21 mouse cellular contexts compared by ENCODE assay signal in genomic region chr11:89403436-89403835, GRCm38 (mm10).
DNase-seq lines count a peak whose midpoint lies in the region; ATAC-seq and TF ChIP-seq lines count a peak whose summit lies in the region.
"Had no signal": no experiment of that assay in that cellular context is flagged by ENCODE, and none has a peak within 500 bp of the region (broad histone marks: within the 10 kb centered on the region; RNA-seq: fewer than 3 reads in every experiment).

No protein-coding gene starts in this region.

- H3K4me1 ChIP-seq in intestine, embryonic 14.5 days (replicated peaks; ENCODE audit: control insufficient read depth, insufficient read depth, low read length) = no peaks in the 10 kb centered on the region
- H3K4me1 ChIP-seq in intestine, embryonic 15.5 days (replicated peaks) = no peaks in the 10 kb centered on the region
- 0 out of 2 replicates have a peak, but pooled peaks cover 3% of the 10 kb centered on the region for H3K4me1 ChIP-seq in testis, adult 2 months (ENCODE audit: control insufficient read depth, insufficient read depth, low read length)

- no peaks in the 10 kb centered on the region for H3K36me3 ChIP-seq in intestine, embryonic 14.5 days (ENCODE audit: control insufficient read depth, insufficient read depth, low read length)
- H3K36me3 ChIP-seq in intestine, embryonic 15.5 days = no peaks in the 10 kb centered on the region
- H3K36me3 ChIP-seq in testis, adult 2 months (ENCODE audit: control insufficient read depth, insufficient read depth, low read length) = no peaks in the 10 kb centered on the region
- H3K36me3 ChIP-seq: G1E had no signal

- WGBS in intestine, embryonic 14.5 days = 94% methylated on average over 14 of the region's 14 CpGs
- WGBS in intestine, embryonic 15.5 days = 91% methylated on average over 14 of the region's 14 CpGs

- no peak for ATAC-seq in intestine, embryonic 14.5 days (replicated peaks; ENCODE audit: low FRiP score, low TSS enrichment, low read depth)
- no peak for ATAC-seq in intestine, embryonic 15.5 days
- ATAC-seq: activated CD4-positive, CD25-positive, alpha-beta regulatory T cell, adult 4 months; CD4-positive, CD25-positive, alpha-beta regulatory T cell, adult 4 months; Patski had no signal

- H3K27me3 ChIP-seq in intestine, embryonic 14.5 days (replicated peaks; ENCODE audit: control insufficient read depth, insufficient read depth, low read length) = no peaks in the 10 kb centered on the region
- H3K27me3 ChIP-seq in intestine, embryonic 15.5 days (replicated peaks) = no peaks in the 10 kb centered on the region
- no peaks in the 10 kb centered on the region for H3K27me3 ChIP-seq in testis, adult 2 months (ENCODE audit: control insufficient read depth, insufficient read depth, low read length)

- peak; percentile 61 for DNase-seq in heart, adult 11 months
- DNase-seq in heart, adult 8-10 months (ENCODE audit: low spot score) = no peak
- DNase-seq in intestine, embryonic 14.5 days (ENCODE audit: low spot score) = peak; percentile 25
- DNase-seq in testis, postnatal 10 days (ENCODE audit: low spot score) = no peak
- DNase-seq in testis, postnatal 14 days (ENCODE audit: low spot score) = peak; percentile 22
- no peak for DNase-seq in thymus, postnatal 36 days
- DNase-seq: adrenal gland, adult 2 months; adrenal gland, adult 8-10 months; adrenal gland, postnatal 10 days; adrenal gland, postnatal 14 days; adrenal gland, postnatal 25 days; adrenal gland, postnatal 36 days; B cell, adult 2 months; cerebellum, adult 11 months; cerebellum, adult 11-12 months had no signal

- H3K4me2 ChIP-seq in intestine, embryonic 14.5 days (ENCODE audit: low read length) = no peak overlapping the region
- no peak overlapping the region for H3K4me2 ChIP-seq in intestine, embryonic 15.5 days (replicated peaks)

- H3K4me3 ChIP-seq in intestine, embryonic 14.5 days (ENCODE audit: low read depth, low read length) = no peak overlapping the region
- no peak overlapping the region for H3K4me3 ChIP-seq in intestine, embryonic 15.5 days (replicated peaks)
- peak overlapping the region; percentile 83 for H3K4me3 ChIP-seq in testis, adult 2 months (ENCODE audit: control insufficient read depth, low read depth, low read length)

- TF ChIP-seq POLR2A in testis, adult 2 months (IDR thresholded peaks at IDR 0.05; ENCODE audit: control insufficient read depth, low read depth, low read length) = peak; percentile 70; the same call in 1 of the 2 replicates

- no peak overlapping the region for H3K27ac ChIP-seq in intestine, embryonic 14.5 days (ENCODE audit: low read depth)
- no peak overlapping the region for H3K27ac ChIP-seq in intestine, embryonic 15.5 days
- H3K27ac ChIP-seq in testis, adult 2 months (ENCODE audit: control insufficient read depth, insufficient read depth, low read depth, low read length) = no peak overlapping the region

- no peak for TF ChIP-seq CTCF in testis, adult 2 months (IDR thresholded peaks at IDR 0.05; ENCODE audit: control insufficient read depth, insufficient read depth, insufficient replicate concordance, low read depth, low read length)

- no peak overlapping the region for H3K9ac ChIP-seq in intestine, embryonic 14.5 days (ENCODE audit: low read length)
- H3K9ac ChIP-seq in intestine, embryonic 15.5 days = no peak overlapping the region

- no peaks in the 10 kb centered on the region for H3K9me3 ChIP-seq in intestine, embryonic 14.5 days (ENCODE audit: control insufficient read depth, low read length)
- H3K9me3 ChIP-seq in intestine, embryonic 15.5 days = no peaks in the 10 kb centered on the region

Comparison
In these comparisons a context has a peak if more than half of its experiments do, and no peak if none do; other contexts are left out.
1. DNase-seq: peak in heart, adult 11 months (single experiment), intestine, embryonic 14.5 days (single experiment) and testis, postnatal 14 days (single experiment); none in heart, adult 8-10 months (single experiment), testis, postnatal 10 days (single experiment) and thymus, postnatal 36 days (0 of 2).